Mouse (Mus musculus): ENCODE data around the gene Pgap3. TPM values are rescaled to one million over a fixed set of nuclear protein-coding genes. Genes with fewer than 3 reads are reported as not detected.
"Not testable (repeated sequence)": the region's sequence is repeated elsewhere in the genome, so short reads cannot be mapped to it uniquely, and the experiment has no call there.

Pgap3 gene
- polyA plus RNA-seq, 1 experiment from 2014 or later, result 19.1 TPM

GRCm38 (mm10) chr11:98389221-98389780, 11.0 kb downstream of the Pgap3 start:
- Histone ChIP-seq H3K4me2 (no peak overlapping the region), H3K4me1 (peaks cover 95% of the 10 kb centered on the region), H3K27ac (replicated peaks) (no peak overlapping the region; the same call in 1 of the 2 replicates), H3K27me3 (replicated peaks) (peaks cover 59% of the 10 kb centered on the region), H3K4me3 (no peak overlapping the region), H3K36me3 (no peaks in the 10 kb centered on the region), H3K9me3 (no peaks in the 10 kb centered on the region), H3K9ac (peak overlapping the region; percentile 88)
- 28% methylated on average over 9 of the region's 9 CpGs for WGBS
- ATAC-seq (ENCODE audit: extremely low read depth, insufficient number of reproducible peaks, low FRiP score, low TSS enrichment), result no peak

GRCm38 (mm10) chr11:98388282-98388681, 12.0 kb downstream of the Pgap3 start:
- no peak overlapping the region for H3K4me2 ChIP-seq
- H3K9me3 ChIP-seq, result no peaks in the 10 kb centered on the region
- H3K27me3 ChIP-seq (replicated peaks), result peaks cover 61% of the 10 kb centered on the region
- H3K4me3 ChIP-seq, result no peak overlapping the region
- H3K27ac ChIP-seq (replicated peaks), result 0 out of 2 replicates have a peak overlapping the region, but pooled peaks have one; percentile 36
- ATAC-seq (ENCODE audit: extremely low read depth, insufficient number of reproducible peaks, low FRiP score, low TSS enrichment), result no peak
- H3K9ac ChIP-seq, result peak overlapping the region; percentile 88
- WGBS, result 69% methylated on average over 10 of the region's 10 CpGs
- peaks cover 92% of the 10 kb centered on the region for H3K4me1 ChIP-seq
- no peaks in the 10 kb centered on the region for H3K36me3 ChIP-seq

DNA sequence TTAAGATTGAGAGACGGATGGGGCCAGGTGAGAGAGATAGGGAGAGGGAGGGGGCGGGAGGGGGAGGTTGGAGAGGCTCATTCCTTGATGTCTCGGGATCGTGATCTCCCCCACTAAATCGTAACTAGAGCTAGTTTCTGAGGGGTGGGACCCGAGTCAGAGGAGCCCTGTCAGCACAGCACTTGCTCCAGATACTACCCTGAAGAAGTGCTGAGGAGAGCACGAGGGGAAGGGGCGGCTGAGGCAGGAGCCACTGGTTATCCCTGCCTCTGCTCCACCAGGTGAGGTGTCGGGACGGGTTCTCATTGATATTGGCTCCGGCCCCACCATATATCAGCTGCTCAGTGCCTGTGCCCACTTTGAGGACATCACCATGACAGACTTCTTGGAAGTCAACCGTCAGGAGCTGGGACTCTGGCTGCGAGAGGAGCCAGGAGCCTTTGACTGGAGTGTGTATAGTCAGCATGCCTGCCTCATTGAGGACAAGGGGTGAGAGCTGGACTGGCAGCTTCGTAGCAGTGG, 13.2 kb downstream of the Pgap3 start:
- Histone ChIP-seq H3K27me3 (replicated peaks) (peaks cover 61% of the 10 kb centered on the region), H3K9ac (peak overlapping the region; percentile 88), H3K27ac (replicated peaks) (no peak overlapping the region), H3K4me1 (peaks cover 85% of the 10 kb centered on the region), H3K4me3 (no peak overlapping the region), H3K36me3 (no peaks in the 10 kb centered on the region), H3K9me3 (no peaks in the 10 kb centered on the region), H3K4me2 (peak overlapping the region; percentile 69; the same call in 1 of the 2 replicates)
- ATAC-seq (ENCODE audit: extremely low read depth, insufficient number of reproducible peaks, low FRiP score, low TSS enrichment), result no peak
- WGBS, result 47% methylated on average over 14 of the region's 14 CpGs

GRCm38 (mm10) chr11:98386596-98386995, 13.7 kb downstream of the Pgap3 start:
- WGBS, result 13% methylated on average over 24 of the region's 24 CpGs
- peak overlapping the region; percentile 88 for H3K9ac ChIP-seq
- no peak for ATAC-seq (ENCODE audit: extremely low read depth, insufficient number of reproducible peaks, low FRiP score, low TSS enrichment)
- H3K9me3 ChIP-seq, result no peaks in the 10 kb centered on the region
- peaks cover 61% of the 10 kb centered on the region for H3K27me3 ChIP-seq (replicated peaks)
- no peaks in the 10 kb centered on the region for H3K36me3 ChIP-seq
- H3K4me1 ChIP-seq, result peaks cover 80% of the 10 kb centered on the region
- no peak overlapping the region for H3K27ac ChIP-seq (replicated peaks)
- peak overlapping the region; percentile 26 for H3K4me3 ChIP-seq
- H3K4me2 ChIP-seq, result peak overlapping the region; percentile 69

GRCm38 (mm10) chr11:98385638-98386585, 14.4 kb downstream of the Pgap3 start, which contains the start of gene Pnmt:
TSS of gene Pnmt (plus strand) at chr11:98386450.
- ATAC-seq (ENCODE audit: extremely low read depth, insufficient number of reproducible peaks, low FRiP score, low TSS enrichment), result no peak
- peak within 1 kb of the TSS; percentile 88 for H3K9ac ChIP-seq
- no peaks in the 10 kb centered on the region for H3K9me3 ChIP-seq
- H3K4me3 ChIP-seq, result peak within 1 kb of the TSS; percentile 52
- H3K27me3 ChIP-seq (replicated peaks), result peaks cover 59% of the 10 kb centered on the region
- peak within 1 kb of the TSS; percentile 69 for H3K4me2 ChIP-seq
- 39% methylated on average over 25 of the region's 25 CpGs for WGBS
- peaks cover 2% of the 10 kb centered on the region for H3K36me3 ChIP-seq
- peak within 1 kb of the TSS; percentile 92; the same call in 1 of the 2 replicates for H3K27ac ChIP-seq (replicated peaks)
- peaks cover 73% of the 10 kb centered on the region for H3K4me1 ChIP-seq

DNA sequence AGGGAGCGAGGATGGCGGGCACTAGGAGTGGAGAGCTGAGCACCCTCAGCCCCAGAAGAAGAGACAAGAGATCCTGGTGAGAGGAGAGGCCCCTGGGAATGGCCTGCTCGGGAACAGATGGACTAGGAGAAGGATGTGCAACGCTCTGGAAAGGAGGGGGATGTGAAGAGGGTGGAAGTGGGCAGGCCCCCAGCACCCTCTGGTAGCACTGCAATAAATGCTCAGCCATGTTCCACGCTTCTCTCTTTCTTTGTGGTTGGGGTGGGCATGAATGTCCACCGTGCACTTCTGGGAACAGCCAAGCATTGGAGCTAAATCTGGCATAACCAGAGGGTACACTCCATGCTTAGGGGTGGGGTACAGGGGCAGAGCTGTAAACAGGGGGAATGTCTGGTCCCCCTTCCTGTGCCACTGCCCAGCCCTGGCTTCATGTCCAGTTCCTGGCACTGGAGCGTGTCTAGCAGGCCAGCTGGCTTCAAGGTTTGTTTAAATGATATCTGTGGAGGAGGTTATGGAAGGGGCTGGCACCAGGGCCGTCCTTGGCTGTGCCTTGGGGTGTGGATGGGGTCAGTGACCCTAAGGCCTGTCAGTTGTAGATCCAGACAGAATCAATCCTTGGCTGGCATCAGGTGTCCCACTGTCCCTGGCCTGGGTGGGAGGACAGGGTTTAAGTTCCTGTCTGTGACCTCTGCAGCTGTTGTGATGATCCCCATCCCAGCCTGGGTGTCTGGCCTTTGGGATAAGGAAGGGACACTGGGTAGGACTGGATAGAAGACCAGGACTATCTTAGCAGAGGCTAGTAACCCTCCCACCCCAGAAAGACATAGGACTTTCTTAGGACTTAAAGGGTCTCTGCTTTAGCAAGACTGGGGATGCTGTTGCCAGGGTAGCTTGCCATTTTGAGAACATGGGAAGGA, 15.3 kb downstream of the Pgap3 start:
- Histone ChIP-seq H3K27me3 (replicated peaks) (peaks cover 49% of the 10 kb centered on the region), H3K4me1 (peaks cover 76% of the 10 kb centered on the region), H3K36me3 (peaks cover 11% of the 10 kb centered on the region), H3K4me3 (peak overlapping the region; percentile 52), H3K9me3 (no peaks in the 10 kb centered on the region), H3K9ac (peak overlapping the region; percentile 88), H3K4me2 (peak overlapping the region; percentile 69), H3K27ac (replicated peaks) (peak overlapping the region; percentile 92)
- WGBS, result 45% methylated on average over 8 of the region's 8 CpGs
- no peak for ATAC-seq (ENCODE audit: extremely low read depth, insufficient number of reproducible peaks, low FRiP score, low TSS enrichment)

DNA sequence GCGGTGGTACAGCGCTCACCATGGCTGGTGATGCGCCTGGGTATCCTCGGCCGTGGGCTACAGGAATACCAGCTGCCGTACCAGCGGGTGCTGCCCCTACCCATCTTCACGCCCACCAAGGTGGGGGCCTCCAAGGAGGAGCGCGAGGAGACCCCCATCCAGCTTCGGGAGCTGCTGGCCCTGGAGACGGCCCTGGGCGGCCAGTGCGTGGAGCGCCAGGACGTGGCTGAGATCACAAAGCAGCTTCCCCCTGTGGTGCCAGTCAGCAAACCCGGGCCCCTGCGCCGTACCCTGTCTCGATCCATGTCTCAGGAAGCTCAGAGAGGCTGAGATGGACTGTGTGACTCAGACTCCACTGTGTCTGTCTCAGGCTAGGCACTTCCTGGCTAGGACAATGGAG, 16.1 kb downstream of the Pgap3 start:
- 57% methylated on average over 20 of the region's 20 CpGs for WGBS
- Histone ChIP-seq H3K9me3 (no peaks in the 10 kb centered on the region), H3K36me3 (peaks cover 19% of the 10 kb centered on the region), H3K9ac (peak overlapping the region; percentile 88), H3K4me2 (peak overlapping the region; percentile 69), H3K27ac (replicated peaks) (peak overlapping the region; percentile 92), H3K27me3 (replicated peaks) (peaks cover 45% of the 10 kb centered on the region), H3K4me3 (peak overlapping the region; percentile 52), H3K4me1 (peaks cover 76% of the 10 kb centered on the region)
- no peak for ATAC-seq (ENCODE audit: extremely low read depth, insufficient number of reproducible peaks, low FRiP score, low TSS enrichment)

DNA sequence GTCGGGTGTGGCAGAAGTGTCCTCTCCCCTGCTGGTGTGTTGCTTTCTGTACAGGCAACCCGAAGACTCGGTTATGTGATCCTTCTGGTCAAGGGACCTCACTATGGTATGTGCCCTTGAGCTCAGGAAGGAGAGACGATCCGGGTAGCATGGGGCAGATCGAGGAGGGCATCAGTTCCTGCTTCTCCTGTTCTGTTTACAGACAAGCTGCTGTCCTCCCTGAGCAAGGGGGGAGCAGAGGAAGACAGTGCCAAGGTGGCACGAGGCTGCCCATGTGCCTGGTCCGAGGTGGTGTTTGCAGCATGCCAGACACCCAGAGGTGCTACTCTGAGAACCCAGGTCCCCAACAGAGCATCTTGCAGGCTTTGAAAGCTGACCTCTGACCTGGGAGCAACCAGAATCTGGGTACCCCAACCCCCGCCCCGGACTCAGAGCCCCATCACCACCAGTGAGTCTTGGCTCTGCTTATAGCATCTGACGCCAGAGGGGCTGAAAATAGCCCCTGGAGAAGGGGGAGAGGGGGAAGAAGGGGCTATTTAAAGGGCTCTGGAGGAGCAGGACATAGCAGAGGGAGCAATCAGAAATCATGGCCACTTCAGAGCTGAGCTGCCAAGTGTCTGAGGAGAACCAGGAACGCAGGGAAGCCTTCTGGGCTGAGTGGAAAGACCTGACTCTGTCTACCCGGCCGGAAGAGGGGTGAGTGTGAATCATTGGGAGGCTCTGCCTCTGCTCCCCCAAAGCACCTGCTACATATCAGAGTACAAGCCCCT, 16.8 kb downstream of the Pgap3 start, which contains the start of gene Tcap:
Gene Tcap, plus strand, starts transcription at position 551 of the 770 bp plus-strand sequence.
- H3K4me1 ChIP-seq, result peaks cover 76% of the 10 kb centered on the region
- H3K27ac ChIP-seq (replicated peaks), result peak within 1 kb of the TSS; percentile 92
- H3K4me3 ChIP-seq, result peak within 1 kb of the TSS; percentile 52
- WGBS, result 27% methylated on average over 14 of the region's 14 CpGs
- ATAC-seq (ENCODE audit: extremely low read depth, insufficient number of reproducible peaks, low FRiP score, low TSS enrichment), result peak; percentile 40; the same call in 1 of the 2 replicates
- peaks cover 41% of the 10 kb centered on the region for H3K27me3 ChIP-seq (replicated peaks)
- peak within 1 kb of the TSS; percentile 88 for H3K9ac ChIP-seq
- H3K4me2 ChIP-seq, result peak within 1 kb of the TSS; percentile 69
- H3K9me3 ChIP-seq, result no peaks in the 10 kb centered on the region
- H3K36me3 ChIP-seq, result peaks cover 27% of the 10 kb centered on the region

GRCm38 (mm10) chr11:98382405-98382804, 17.9 kb downstream of the Pgap3 start:
- not testable (repeated sequence) for H3K4me2 ChIP-seq; H3K9ac ChIP-seq; H3K9me3 ChIP-seq; ATAC-seq (ENCODE audit: extremely low read depth, insufficient number of reproducible peaks, low FRiP score, low TSS enrichment); H3K4me3 ChIP-seq
- peaks cover 76% of the 10 kb centered on the region for H3K4me1 ChIP-seq
- 24% methylated on average over 2 of the region's 2 CpGs for WGBS
- H3K27ac ChIP-seq (replicated peaks), result peak overlapping the region; percentile 50; the same call in 1 of the 2 replicates
- peaks cover 31% of the 10 kb centered on the region for H3K27me3 ChIP-seq (replicated peaks)
- H3K36me3 ChIP-seq, result peaks cover 37% of the 10 kb centered on the region

DNA sequence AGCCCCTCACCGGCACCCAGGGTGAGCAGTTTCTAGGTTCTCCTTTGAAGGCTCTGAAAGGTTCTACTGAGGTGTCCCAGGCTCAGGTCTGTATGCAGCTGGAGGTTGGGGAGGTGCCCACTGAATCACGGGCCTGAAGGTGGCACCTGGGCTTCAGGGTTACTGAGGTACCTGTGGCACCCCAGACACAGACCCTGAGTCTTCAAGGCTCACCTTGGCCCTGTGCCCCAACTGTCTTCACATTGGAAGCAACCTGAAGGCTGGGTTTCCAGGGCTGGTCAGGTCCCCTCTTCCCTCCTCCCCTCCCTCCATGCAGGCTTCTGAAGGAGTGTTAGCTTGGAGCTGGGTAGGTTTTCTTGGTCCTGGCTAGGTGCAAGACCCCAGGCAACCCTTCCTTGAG, 18.6 kb downstream of the Pgap3 start:
- peaks cover 76% of the 10 kb centered on the region for H3K4me1 ChIP-seq
- H3K4me2 ChIP-seq, result no peak overlapping the region
- H3K27ac ChIP-seq (replicated peaks), result 0 out of 2 replicates have a peak overlapping the region, but pooled peaks have one; percentile 3
- no peak overlapping the region for H3K9ac ChIP-seq
- H3K36me3 ChIP-seq, result peaks cover 45% of the 10 kb centered on the region
- H3K27me3 ChIP-seq (replicated peaks), result peaks cover 23% of the 10 kb centered on the region
- 91% methylated on average over 2 of the region's 2 CpGs for WGBS
- ATAC-seq (ENCODE audit: extremely low read depth, insufficient number of reproducible peaks, low FRiP score, low TSS enrichment), result no peak
- H3K9me3 ChIP-seq, result no peaks in the 10 kb centered on the region
- no peak overlapping the region for H3K4me3 ChIP-seq
